Mouse (Mus musculus) midbrain, embryonic 16.5 days (tissue): ENCODE measurements at regions not wholly inside any gene's neighbourhood (a gene's known extent, or its start where the extent isn't known, plus 50 kb on each side); places are given as distances from the start of the nearest gene placed in this dataset.

Source experiments
- ATAC-seq: fragments of 200-750 bp; cut with Nextera tagmentation; 2 replicates; pipeline ENCODE4 v1.8.0; 2017; ENCODE audit warnings: moderate TSS enrichment
- H3K27ac ChIP-seq: fragments of 300-500 bp; sonication (generic); 2 replicates; pipeline ENCODE4 v1.5.1; 2014; ENCODE audit warnings: mild to moderate bottlenecking, low read length, mixed read lengths
- H3K27me3 ChIP-seq: fragments of 300-500 bp; sonication (generic); 2 replicates; pipeline ENCODE4 v1.6.1; 2014; ENCODE audit warnings: low read depth, low read length, mixed read lengths; ENCODE audit not compliant: control insufficient read depth, insufficient read depth
- H3K36me3 ChIP-seq: fragments of 300-500 bp; sonication (generic); 2 replicates; pipeline ENCODE4 v1.6.1; 2014; ENCODE audit warnings: mild to moderate bottlenecking, low read length, moderate library complexity, mixed read lengths; ENCODE audit not compliant: control insufficient read depth, insufficient read depth
- H3K4me1 ChIP-seq: fragments of 300-500 bp; sonication (generic); 2 replicates; pipeline ENCODE4 v1.6.1; 2014; ENCODE audit warnings: mild to moderate bottlenecking, low read length, mixed read lengths; ENCODE audit not compliant: control insufficient read depth, insufficient read depth
- H3K4me2 ChIP-seq: fragments of 300-500 bp; sonication (generic); 2 replicates; pipeline ENCODE4 v1.6.1; 2014; ENCODE audit warnings: mild to moderate bottlenecking, low read length, mixed read lengths
- H3K4me3 ChIP-seq: fragments of 300-500 bp; sonication (generic); 2 replicates; pipeline ENCODE4 v1.5.1; 2014; ENCODE audit warnings: low read depth, mild to moderate bottlenecking, low read length, moderate library complexity, mixed read lengths
- H3K9ac ChIP-seq: fragments of 300-500 bp; sonication (generic); 2 replicates; pipeline ENCODE4 v1.6.1; 2014; ENCODE audit warnings: low read depth, low read length, mixed read lengths
- H3K9me3 ChIP-seq: fragments of 300-500 bp; sonication (generic); replicated peaks from 2 replicates; pipeline ENCODE4 v1.6.1; 2014; ENCODE audit warnings: mild to moderate bottlenecking, low read length, mixed read lengths; ENCODE audit not compliant: control insufficient read depth, poor library complexity, severe bottlenecking
- WGBS: fragments of 180-500 bp; shearing (Covaris S2); extraction: QIAGEN DNeasy Blood & Tissue Kit; methylation state at CpG from one replicate; pipeline ENCODE4 v1.1.7; 2014; 5-methylcytosine and 5-hydroxymethylcytosine counted together

DNA sequence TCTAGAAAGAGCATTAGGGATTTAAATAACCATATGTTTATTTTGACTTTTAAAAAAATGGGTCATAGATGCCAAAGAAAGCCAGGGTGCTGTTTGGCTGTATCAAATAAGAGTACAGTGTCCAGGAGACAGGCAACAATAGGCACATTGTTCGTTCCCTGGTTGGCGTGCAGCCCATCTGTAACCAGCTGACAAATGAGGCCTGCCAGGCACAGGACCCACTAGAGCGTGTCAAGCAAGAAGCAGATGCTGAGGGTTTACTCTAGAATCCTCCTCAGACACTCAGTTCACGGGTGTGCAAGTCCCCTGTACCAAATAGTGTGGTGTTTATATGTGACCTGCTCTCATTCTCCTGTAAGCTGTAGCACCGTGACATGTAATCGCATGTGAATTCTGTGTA is 86.2 kb upstream of the Nck2 start:
- H3K4me1 ChIP-seq = peaks cover 11% of the 10 kb centered on the region
- no peak overlapping the region for H3K4me2 ChIP-seq
- no peaks in the 10 kb centered on the region for H3K36me3 ChIP-seq
- WGBS = 36% methylated on average over 6 of the region's 6 CpGs
- no peak overlapping the region for H3K9ac ChIP-seq
- H3K9me3 ChIP-seq = no peaks in the 10 kb centered on the region
- no peak overlapping the region for H3K4me3 ChIP-seq
- no peak overlapping the region for H3K27ac ChIP-seq
- ATAC-seq = peak; percentile 79
- H3K27me3 ChIP-seq = no peaks in the 10 kb centered on the region

DNA sequence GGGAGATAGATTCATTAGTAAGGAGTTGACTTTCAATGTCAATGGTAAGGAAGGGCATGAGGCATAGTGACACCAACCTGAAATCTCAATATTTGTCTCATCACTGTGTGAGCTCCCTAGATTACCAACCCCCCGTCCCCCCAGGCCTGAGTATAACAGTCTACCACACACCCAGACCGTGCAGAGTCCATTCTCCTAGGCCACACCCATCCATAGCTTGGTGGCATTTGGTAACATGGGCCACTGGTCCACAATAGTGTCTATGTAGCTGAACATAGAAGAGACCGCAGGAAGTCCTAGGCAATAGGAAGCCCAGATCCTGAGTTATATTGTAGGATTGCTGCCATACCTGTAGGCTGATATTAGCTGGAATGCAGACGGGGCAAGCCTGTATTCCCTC is 84.7 kb upstream of the Nck2 start:
- Histone ChIP-seq H3K27ac (no peak overlapping the region), H3K4me3 (no peak overlapping the region), H3K36me3 (no peaks in the 10 kb centered on the region), H3K4me2 (no peak overlapping the region), H3K27me3 (no peaks in the 10 kb centered on the region), H3K9ac (no peak overlapping the region), H3K4me1 (peaks cover 11% of the 10 kb centered on the region), H3K9me3 (no peaks in the 10 kb centered on the region)
- 84% methylated on average over 4 of the region's 4 CpGs for WGBS
- ATAC-seq = no peak

DNA sequence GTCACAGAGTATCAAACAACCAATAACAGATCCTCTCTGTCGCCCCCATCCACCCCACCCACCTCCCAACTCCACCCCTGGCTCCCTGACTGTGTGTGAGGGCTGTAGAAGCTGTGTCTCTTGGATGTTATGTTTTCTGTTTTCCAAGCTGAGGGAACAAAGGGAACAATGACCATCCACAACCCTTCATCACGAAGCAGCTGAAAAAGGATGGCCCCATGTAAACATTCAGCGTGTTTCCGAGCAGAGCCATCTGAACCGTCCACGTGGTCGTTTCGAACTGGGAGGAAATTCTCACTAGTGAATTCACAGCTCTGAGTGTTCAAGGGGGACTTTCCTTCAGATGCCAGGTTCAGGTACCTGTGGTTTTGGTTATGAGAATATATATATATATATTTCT is 84.1 kb upstream of the Nck2 start:
- Histone ChIP-seq H3K4me2 (no peak overlapping the region; the same call in 1 of the 2 replicates), H3K4me3 (no peak overlapping the region), H3K9me3 (no peaks in the 10 kb centered on the region), H3K27ac (no peak overlapping the region), H3K9ac (no peak overlapping the region), H3K4me1 (peaks cover 11% of the 10 kb centered on the region), H3K36me3 (no peaks in the 10 kb centered on the region), H3K27me3 (no peaks in the 10 kb centered on the region)
- 51% methylated on average over 8 of the region's 8 CpGs for WGBS
- ATAC-seq = no peak

DNA sequence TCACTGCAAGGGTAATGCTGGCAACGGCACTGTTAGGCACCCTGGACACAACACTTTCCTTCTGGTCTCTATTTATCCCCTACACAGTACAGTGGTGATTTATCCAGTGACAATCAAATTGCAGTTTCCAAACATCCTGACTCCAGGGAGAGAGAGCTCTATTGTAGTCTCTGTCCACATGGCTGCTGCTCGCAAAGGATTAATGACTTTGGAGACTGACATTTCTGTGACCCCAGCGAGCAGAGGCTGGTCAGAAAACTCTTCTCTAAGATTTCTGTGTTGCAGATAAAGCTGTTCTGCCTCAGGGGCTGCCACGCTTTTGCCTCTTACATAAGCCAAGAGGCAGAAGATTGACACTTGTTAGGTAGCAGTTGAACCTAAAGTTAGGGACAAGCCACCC is 83.6 kb upstream of the Nck2 start:
- peaks cover 11% of the 10 kb centered on the region for H3K4me1 ChIP-seq
- H3K9me3 ChIP-seq = no peaks in the 10 kb centered on the region
- no peak overlapping the region for H3K4me3 ChIP-seq
- ATAC-seq = 0 out of 2 replicates have a peak, but pooled peaks have one; percentile 33
- WGBS = 10% methylated on average over 4 of the region's 4 CpGs
- H3K4me2 ChIP-seq = no peak overlapping the region; the same call in 1 of the 2 replicates
- H3K27me3 ChIP-seq = no peaks in the 10 kb centered on the region
- H3K27ac ChIP-seq = no peak overlapping the region
- H3K9ac ChIP-seq = no peak overlapping the region
- H3K36me3 ChIP-seq = no peaks in the 10 kb centered on the region

DNA sequence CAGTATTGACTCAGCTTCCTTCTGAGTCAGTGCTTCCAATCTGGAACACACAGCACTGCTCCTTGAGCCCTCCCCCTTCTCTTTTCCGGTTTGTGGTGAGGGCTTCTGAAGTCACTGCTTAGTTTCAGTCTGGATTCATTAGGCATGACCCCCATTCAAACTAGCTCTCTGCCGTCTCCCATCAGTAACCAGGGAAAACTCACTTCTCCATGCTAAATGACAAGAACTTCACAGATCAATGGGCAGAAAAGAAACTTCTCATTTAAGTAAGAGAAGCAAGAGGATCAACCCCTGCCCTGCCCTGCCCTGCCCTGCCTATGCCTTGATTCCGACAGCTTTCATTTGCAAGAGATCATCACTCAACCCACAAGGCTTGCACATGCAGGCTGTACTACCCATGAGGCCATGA is 82.9 kb upstream of the Nck2 start:
- Histone ChIP-seq H3K9ac (no peak overlapping the region), H3K9me3 (no peaks in the 10 kb centered on the region), H3K36me3 (no peaks in the 10 kb centered on the region), H3K4me1 (peaks cover 11% of the 10 kb centered on the region), H3K4me2 (no peak overlapping the region), H3K27me3 (no peaks in the 10 kb centered on the region), H3K4me3 (no peak overlapping the region), H3K27ac (no peak overlapping the region)
- ATAC-seq = peak; percentile 34; the same call in 1 of the 2 replicates
- 11% methylated on average over 3 of the region's 3 CpGs for WGBS

DNA sequence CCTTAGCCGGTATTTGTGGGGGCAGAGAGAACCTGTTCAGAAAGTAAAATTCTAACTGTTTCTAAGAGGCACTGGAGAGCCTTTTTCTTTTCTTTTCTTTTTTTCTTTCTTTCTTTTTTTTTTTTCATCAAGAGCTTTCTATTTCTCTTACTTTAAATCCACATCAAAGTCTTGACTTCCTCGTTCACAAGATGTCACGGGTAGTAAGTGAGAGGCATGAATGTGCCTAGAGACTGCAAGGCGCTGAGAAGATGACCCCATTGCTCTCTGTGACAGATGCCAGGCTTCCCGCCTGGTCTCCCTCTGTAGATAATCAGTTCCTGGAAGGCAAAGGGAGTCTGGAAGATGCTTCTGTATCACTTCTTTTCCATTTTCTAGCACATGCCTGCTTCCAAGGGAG is 82.2 kb upstream of the Nck2 start:
- no peak overlapping the region for H3K4me3 ChIP-seq
- H3K9ac ChIP-seq = no peak overlapping the region
- peaks cover 11% of the 10 kb centered on the region for H3K4me1 ChIP-seq
- H3K36me3 ChIP-seq = no peaks in the 10 kb centered on the region
- no peaks in the 10 kb centered on the region for H3K27me3 ChIP-seq
- H3K4me2 ChIP-seq = no peak overlapping the region
- H3K27ac ChIP-seq = no peak overlapping the region
- no peaks in the 10 kb centered on the region for H3K9me3 ChIP-seq
- 42% methylated on average over 5 of the region's 5 CpGs for whole genome bisulfite sequencing
- no peak for ATAC-seq

DNA sequence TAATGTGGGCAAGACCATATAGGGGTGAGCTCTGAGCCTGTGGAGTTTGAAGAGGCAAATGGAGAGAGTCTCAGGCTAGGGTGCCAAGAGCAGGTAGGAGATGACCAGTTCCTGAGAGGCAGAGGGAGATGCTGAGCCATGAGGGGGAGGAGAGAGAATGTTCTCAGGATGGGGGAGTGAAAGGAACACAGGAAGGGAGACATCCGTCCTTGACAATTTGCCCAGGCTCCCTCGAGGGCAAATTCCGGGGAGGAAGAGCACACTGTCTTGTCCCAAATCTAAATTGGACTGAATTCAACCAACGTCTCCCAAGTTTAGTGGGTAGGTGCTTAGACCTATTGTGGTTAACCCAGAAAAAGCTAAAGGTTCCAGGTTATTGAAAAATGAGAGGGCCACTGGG is 81.2 kb upstream of the Nck2 start:
- WGBS = 92% methylated on average over 4 of the region's 4 CpGs
- Histone ChIP-seq H3K9ac (no peak overlapping the region), H3K9me3 (no peaks in the 10 kb centered on the region), H3K4me1 (peaks cover 11% of the 10 kb centered on the region), H3K27ac (no peak overlapping the region), H3K4me2 (no peak overlapping the region), H3K27me3 (no peaks in the 10 kb centered on the region), H3K4me3 (no peak overlapping the region), H3K36me3 (no peaks in the 10 kb centered on the region)
- ATAC-seq = no peak

DNA sequence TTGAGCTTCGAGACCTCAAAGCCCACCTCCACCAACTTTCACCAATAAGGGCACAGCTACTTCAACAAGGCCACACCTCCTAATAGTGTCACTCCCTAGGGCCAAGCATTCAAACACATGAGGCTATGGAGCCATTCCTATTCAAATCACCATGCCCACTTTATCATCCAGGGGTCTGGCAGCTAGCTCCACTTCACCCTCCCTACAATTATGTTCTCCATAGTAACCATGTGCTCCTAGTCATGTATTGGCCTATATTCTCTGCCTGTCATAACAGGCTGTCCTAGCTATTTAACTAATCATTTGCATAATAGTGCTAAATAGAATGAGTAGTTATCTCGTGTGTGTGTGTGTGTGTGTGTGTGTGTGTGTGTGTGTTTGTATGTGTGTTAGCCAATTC is 77.9 kb upstream of the Nck2 start:
- peak; percentile 39; the same call in 1 of the 2 replicates for ATAC-seq
- Histone ChIP-seq H3K4me3 (no peak overlapping the region), H3K9ac (no peak overlapping the region)

DNA sequence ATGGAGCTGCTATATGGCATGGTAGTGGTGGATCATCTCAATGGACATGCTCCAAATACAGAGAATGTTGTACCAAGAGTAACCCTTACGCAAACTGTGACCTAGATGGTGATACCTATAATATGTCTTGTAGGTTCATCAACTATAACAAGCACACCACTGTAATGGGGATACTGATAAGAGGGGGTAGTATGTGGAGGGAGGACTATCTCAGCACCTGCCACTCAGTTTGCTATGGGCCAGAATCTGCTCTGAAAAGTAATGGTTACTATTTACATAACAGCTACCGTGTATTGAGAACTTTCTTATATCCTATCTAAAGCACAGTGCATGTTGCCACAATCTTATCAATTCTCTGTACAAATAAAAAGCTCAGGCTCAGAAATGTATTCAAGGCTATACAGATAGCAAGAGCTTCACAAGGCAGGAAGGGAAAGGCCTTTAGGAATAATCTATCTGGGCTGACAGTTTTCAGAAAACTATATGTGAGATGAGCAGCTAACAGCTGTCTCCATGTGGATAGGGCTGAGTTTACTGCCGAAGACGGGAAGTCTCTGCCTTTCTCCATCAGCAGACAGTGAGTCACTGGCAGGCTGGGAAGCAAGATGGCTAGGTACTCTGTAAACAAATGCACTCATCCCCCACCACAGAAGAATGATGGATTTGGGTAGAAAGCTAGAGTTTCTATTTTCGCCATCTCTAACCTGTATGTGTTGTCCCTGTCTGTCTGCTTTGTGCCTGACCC is 77.1 kb upstream of the Nck2 start:
- no peak overlapping the region for H3K27ac ChIP-seq
- no peak for ATAC-seq
- 88% methylated on average over 5 of the region's 5 CpGs for WGBS
- H3K4me2 ChIP-seq = no peak overlapping the region
- H3K36me3 ChIP-seq = no peaks in the 10 kb centered on the region
- H3K9ac ChIP-seq = no peak overlapping the region
- H3K4me1 ChIP-seq = no peaks in the 10 kb centered on the region
- H3K9me3 ChIP-seq = no peaks in the 10 kb centered on the region
- no peak overlapping the region for H3K4me3 ChIP-seq
- H3K27me3 ChIP-seq = no peaks in the 10 kb centered on the region

More for the DNA sequence above, 77.9 kb upstream of the Nck2 start:
- Histone ChIP-seq H3K9me3 (no peaks in the 10 kb centered on the region), H3K27ac (no peak overlapping the region), H3K36me3 (no peaks in the 10 kb centered on the region), H3K4me2 (no peak overlapping the region), H3K4me1 (no peaks in the 10 kb centered on the region), H3K27me3 (no peaks in the 10 kb centered on the region)
- WGBS = 74% methylated on average over 2 of the region's 2 CpGs
